Mouse (Mus musculus) embryo, embryonic 10 days (tissue): ENCODE data around the gene Cd300lb.

Experiments
- DNase-seq: peaks from one replicate; pipeline ENCODE4 v3.0.0-alpha.2; 2015; ENCODE audit warnings: low spot score

The Cd300lb gene

GRCm38 (mm10) chr11:114883251-114883789, 50.9 kb downstream of the Cd300lb start:
- DNase-seq = no peak

- DNase-seq = peak; percentile 78
Observed at GRCm38 (mm10) chr11:114880589-114880988, 53.6 kb downstream of the Cd300lb start.

DNA sequence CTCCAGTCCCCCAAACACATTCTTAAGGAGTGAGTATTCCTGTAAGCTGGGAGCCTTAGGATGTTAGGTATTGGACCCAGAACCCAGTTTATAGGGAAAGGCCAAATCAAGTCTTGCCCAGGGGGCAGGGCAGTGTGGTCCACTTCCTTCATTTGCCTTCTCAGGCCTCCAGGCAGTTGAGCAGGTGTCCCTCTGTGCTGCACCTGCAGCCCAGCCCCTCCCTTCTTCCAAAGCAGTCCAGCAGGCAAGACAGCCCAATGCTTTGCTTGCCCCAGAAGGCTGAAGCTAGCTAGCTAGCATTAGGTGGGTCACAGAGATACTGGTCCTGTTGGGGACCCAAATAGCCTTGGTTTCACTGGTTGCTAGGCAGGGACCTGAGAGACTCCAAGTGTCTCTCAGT, 54.0 kb downstream of the Cd300lb start:
- no peak for DNase-seq

DNA sequence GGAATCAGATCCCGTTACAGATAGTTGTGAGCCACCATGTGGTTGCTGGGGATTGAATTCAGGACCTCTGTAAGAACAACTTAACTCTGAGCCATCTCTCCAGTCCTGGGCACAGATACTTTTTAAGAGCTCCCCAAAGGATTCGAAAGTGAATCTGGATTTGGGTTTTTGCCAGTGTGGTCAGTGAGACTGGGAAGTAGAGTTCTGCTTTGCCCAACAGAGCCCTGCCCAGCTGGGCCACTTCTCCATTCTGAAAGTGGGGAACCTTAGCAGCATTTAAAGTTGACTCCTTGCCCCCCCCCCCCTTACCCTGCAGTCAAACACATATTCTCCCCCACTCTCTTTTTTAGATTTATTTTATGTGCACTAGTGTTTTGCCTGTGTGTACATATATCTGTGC, 54.5 kb downstream of the Cd300lb start:
- DNase-seq = no peak

GRCm38 (mm10) chr11:114877145-114877544, 57.0 kb downstream of the Cd300lb start:
- DNase-seq = peak; percentile 73

GRCm38 (mm10) chr11:114876621-114877020, 57.6 kb downstream of the Cd300lb start:
- DNase-seq = no peak

DNA sequence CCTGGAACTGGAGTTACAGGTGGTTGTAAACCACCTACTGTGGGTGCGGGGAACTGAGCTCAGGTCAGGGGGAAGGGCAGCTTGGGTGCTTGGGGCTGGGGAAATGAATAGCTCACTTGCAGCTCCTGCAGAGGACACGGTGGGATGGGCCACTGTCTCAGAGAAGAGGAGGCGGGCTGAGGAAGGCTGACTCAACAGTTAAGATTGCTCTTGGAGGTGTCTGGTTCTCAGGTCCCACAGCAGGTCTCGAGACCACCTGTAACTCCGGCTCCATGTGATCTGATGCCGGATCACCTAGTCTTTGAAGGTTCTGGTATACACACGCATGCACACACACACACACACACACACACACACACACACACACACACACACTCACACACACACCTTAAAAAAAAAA, 58.0 kb downstream of the Cd300lb start:
- DNase-seq = peak; percentile 24

DNA sequence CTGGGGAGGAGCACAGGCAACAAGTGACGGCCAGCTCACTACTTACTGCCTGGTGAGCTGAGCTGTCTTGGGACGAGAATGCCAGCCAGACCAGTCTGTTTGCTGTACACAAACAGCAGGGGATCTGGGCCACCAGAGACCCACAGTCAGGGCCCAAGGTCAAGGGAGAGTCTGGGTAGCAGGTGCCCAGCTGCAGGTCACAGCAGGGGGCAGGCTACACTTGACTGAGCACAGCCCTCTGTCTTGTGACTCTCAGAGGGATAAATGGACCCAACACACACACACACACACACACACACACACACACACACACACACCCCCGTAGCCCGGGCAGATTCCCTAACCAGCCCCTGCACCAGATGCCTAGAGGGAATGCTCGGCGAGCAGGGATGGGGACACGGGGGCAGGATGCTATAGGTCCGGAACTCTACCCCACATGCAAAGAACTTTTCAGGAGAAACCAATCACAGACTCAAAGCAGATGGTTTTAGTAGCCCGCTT, 58.8 kb downstream of the Cd300lb start:
- DNase-seq = peak; percentile 43

DNA sequence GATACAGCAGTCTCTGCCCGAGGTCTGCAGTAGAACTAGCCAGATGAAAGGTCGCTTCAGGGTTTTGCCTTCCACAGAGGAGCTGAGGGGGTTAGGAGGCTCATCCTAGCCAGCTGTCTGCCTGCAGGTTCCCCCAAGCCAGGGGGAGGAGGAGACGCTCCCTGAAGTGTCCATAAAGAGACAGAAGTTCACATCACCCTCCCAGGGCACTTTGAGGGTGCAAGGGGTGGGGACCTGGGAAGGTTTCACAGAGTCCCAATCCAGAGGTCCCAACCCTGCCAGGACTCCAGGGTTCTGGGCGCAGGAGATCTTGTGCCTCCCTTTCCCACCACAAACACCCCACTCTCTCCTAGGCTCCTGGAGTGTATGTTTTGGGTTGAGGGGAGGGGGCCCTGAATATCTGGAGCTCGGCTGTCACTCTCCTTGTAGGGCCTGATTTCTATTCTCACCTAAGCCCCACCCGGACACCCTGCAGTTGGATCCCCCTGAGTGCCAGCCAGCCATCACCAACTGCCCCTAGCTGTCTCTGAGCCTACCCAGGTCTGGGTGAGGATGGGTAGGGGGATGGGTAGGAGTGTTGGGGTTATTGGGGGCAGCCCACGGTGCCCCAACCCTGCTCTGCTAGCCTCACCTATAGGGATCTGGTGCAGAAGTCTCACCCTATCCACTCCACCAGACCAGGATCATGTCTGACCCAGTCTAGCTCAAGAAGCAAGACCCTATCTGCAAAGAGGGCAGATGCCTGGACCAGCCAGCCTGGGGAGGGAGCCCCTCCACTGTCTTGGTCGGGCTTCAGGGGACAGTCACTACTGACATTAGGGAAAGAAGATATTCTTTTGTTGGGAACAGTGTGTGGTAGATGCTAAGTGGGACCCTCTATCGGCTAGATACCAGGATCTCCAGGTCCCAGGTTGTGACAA, 59.7 kb downstream of the Cd300lb start:
- no peak for DNase-seq

DNA sequence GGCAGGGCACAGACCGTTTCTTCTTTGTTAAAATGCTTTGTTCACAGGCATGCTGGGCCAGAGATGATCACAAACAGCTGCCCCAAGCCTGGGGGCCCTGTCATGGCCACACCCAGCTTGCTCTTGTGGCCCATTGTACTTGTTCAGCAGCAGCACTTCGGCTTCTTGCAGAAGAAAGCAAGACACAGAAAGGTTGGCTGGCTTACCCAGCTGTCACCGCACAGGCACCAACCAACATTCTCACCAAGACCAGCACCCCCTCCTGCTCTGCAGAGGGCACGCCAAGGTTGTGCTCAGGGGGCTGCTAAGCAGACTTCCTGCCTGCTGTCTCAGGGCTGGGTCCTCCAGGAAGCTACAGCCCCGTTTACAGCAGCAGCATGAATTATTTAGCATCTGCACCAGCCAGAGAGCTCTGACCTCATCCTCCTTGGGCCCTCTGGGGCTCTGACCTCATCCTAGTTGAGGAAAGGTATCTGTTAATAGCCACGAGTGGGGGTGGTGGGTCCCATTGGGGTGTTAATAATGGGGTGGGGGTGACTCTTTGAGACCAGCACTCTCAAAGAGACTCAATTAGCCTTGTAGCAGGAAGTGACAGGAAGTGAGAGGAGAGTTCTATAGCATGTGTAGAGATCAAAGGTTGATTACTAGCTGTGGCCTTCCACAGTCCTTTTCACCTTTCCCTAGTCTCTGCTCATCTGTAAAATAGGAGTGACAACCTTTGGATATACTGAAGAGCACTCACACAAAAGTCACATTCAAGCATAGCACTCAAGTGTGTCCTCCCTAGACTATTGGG, 61.0 kb downstream of the Cd300lb start:
- peak; percentile 48 for DNase-seq
